Mouse (Mus musculus) common myeloid progenitor, adult 5-6 weeks (primary cell): ENCODE measurements around the gene Gm37240. TPM values are rescaled to one million over a fixed set of nuclear protein-coding genes. Genes with fewer than 3 reads are reported as not detected.
"Not testable (repeated sequence)": the region's sequence is repeated elsewhere in the genome, so short reads cannot be mapped to it uniquely, and the experiment has no call there.

Source experiments
- ATAC-seq: replicated peaks from 2 replicates; pipeline ENCODE4 v1.8.0; 2016; ENCODE audit warnings: low read depth, mild to moderate bottlenecking, moderate TSS enrichment, inconsistent platforms; ENCODE audit not compliant: poor library complexity, severe bottlenecking
- total RNA-seq: library from RNA; stranded (forward); fragments of 200-1000, 187-1606 nt; gene quantifications from 2 replicates; pipeline ENCODE4 v1.2.3, GENCODE M21; 2017

Gm37240 gene
- total RNA-seq, 1 experiment from 2014 or later = not detected

DNA sequence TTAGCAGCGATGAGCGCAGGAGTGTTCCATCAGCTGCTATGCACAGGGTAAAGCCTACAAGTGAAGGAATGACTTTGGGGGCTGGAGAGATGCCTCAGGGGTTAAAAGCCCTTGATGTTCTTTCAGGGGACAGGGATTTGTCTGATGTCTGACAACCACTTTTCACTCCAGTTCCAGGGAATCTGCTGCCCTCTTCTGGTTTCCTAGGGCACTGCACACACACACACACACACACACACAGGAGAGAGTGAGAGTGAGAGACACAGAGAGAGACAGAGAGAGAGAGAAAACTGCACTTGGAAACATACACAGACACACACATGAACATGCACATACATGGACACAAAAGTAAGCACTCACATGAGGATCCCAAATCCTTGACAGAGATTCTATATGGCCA is 1228.4 kb downstream of the Gm37240 start:
- ATAC-seq = no peak

DNA sequence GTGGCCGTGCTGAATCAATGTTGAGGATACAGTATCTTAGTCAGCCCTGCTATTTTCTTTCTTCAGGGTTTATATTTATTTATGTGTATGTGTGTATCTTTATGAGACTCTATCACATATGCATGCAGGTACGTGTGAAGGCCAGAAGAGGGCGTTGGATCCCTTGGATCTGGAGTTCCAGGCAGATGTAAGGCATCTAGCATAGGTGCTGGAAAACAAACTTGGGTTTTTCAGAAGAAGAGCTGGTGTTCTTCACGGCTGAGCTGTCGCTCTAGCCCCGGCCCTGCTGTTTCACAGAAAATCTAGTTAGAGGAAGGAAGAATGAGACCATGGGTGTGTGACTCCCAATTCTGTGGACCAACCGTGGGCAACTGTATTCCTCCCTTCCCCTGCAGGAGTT is 1229.3 kb downstream of the Gm37240 start:
- ATAC-seq = no peak

DNA sequence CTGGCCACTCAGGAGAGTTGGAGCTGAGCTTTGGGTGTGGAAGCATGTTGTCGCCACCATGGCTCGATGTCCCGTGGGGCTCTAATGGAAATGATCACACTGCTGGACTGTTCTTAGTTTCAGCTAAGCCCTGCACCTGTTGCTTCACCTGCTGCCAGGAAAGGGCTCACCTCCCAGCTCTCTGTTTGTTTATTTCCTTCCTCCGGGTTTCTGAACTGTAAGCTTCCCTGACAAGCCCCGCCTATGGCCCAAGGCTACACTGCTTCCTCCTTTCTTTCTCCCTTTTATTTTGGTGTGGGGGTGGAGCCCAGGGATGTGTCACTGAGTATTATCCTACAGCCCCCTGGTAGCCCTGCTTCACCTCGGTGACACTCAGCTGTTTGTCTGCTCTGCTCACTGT is 1230.1 kb downstream of the Gm37240 start:
- peak; percentile 54 for ATAC-seq

DNA sequence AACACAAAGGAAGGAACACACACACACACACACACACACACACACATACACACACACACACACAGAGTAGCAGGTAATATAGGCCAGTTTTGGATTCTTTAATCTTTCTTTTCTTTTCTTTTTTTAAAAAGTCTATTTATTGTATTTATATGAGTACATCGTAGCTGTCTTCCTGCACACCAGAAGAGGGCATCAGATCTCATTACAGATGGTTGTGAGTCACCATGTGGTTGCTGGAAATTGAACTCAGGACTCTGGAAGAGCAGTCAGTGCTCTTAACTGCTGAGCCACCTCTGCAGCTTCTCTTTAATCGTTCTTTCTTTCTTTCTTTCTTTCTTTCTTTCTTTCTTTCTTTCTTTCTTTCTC is 1231.5 kb downstream of the Gm37240 start:
- not testable (repeated sequence) for ATAC-seq

DNA sequence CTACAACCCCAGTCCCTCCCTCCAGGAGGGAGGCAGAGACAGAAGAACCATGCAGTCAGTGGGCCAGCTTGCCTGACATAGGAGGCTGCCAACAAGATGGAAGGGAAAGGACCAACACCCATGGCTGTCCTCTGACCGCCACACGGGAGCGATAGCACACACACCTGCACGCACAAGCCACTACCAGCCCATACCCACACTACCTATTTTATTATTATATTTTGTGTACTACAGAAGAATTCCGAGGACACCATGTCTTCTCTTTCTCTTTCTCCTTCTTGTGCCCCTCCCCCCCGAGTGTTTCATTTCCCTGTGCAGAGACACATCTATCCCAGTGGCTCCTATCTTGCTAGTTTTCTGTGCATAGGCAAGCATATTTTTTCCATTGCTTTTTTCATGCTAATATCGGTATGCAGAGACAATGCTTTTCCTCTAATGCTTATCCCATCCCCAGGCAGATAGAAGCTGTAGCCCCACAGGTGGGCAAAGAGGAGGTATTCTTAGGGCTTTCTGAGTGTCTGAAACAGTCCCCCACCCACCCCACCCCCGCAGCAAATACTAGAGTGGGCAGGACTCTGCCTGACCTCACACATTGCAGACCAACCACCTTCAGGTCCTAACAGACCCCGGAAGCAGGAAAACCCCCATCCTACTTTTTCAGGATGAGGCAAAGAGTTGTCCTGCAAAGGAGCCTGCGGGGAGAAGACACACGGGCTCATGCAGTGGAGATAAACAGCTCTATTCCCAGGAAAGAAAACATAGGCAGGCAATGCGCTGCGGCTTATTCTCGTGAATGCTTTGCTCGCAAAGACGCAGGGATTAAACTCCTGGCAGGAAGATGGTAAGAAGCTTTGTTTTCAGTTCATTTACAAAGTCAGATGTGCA is 1232.2 kb downstream of the Gm37240 start:
- ATAC-seq = no peak

DNA sequence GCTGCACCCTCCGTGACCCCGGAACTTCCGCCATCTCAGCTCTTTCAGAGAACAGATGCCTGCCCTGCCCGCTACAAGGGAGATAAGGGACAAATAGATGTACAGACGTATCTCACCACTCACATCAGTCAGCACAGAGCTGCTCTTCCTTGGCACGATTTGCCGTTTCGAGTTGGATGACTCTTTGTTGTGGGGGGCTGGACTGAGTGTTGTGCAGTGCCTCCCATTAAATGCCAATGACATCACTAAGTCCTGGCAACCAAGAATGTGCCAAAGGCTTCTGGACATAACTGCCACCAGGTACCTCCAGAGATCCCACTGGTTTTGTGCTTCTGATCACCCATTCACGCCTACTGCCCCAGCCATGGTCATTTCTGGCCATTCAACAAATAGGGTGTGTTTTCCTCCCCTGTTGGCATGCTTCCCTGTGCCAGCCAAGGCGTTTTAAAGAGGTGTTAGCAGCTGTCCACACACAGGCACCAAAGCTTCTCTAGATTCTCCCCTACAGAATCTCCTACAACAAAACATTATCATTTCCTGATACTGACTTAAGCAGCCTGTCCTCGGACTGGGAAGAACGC is 1233.0 kb downstream of the Gm37240 start:
- ATAC-seq = peak; percentile 71

DNA sequence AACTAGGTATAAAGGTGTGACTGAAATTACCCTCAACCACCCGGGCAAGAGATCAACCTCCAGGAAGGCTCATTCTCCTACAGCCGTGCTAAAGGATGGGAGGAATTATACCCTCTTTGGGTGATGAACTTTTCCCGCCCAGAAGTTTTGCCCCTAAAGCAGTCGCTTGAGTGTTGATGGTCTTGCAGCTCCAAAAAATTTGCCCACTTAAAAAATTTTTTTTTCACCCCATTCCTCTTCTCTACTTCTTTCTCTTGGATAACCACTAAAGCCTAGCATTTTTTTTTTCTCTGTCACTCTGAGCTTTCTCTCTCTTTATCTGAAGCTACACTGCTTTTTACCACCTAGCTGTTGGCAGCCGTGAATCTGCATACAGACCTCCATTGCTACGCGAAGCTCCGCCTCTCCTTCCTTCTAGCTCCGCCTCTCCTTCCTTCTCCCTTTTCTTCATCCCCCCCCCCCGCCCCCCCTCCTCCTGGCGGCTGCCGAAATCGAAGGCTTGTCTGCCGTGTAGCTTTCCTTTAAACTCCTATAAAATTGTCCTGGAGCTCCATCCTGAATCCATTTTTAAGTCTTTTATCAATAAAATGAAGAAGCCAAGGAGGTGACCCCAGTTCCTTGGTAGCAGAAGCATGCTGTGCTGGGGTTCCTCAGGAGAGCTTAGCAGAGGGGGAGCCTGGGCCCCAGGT is 1233.6 kb downstream of the Gm37240 start:
- ATAC-seq = peak; percentile 50

DNA sequence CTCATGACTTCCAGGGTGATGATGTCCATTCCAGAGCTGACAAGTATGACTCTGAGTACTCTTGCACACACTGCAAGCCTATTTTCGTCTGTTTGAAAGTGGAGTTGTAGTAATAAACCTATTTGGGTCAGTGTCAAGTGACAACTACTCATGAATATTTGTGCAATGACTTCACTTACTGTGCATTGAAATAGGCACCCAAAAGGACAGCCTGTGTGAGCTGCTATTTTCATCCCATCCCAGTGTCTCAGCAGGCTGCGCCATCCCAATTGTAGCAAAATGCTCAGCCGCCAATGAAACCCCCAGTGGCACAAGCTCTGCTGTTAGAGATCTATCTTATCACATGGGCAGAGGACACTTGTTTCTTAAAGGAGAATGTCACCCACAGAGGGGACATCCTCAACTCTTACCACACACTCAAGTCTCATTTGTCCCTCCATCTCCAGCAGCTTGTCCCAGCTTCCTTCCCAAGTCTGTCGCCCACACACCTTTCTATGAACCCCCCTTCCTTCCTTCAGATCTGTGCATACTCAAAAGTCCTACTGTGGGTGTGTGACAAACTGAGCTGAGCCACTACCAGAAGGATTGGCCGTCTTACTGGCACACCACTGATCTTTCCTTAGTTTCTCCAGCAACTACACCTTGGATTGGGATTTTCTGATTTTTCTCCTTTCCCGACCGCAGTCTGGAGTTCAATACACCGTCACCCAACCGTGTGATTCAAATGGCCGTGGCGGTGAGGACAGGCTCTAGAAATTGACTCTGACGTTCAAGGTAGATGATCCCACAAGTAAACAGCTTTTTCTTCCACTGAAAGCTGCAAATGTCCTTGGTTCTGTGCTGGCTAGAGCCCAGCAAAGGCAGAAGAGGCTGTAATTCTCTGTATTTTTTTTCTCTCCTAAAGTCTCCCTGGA is 1234.4 kb downstream of the Gm37240 start:
- no peak for ATAC-seq

DNA sequence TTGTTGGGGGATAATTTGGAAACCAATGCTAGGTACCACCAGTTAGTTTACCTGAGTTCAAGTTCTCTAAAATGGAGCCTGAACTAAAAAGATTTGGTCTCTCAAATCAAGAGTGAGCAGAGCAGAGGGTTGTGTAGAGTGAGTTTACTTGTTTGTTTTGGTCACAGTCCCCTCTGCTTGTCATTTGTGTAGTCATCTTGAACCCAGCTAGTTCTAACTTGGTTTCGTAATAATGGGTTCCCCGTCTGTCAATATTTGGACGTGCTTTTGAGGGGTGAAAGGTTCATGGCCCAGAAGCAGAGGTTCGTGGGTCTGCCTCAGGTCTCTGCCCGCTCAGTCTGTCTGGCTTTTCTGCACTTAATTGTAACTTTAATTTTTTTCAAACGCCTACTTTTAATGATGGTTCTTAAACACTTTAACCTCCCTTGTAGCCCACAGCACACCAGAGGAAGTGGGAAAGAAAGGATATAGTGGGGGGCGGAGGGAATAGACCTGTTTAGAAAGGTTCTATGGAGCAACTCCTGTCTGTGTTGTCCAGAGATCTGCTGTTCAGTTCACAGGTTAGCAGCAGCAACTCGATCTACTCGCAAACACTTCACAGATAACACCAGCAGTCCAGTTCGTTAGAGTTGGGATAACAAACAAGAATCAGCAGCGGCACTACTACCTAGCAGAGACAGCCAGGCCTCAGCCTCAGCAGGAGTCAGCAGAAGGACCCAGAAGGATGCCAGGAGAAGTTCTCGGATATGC is 1237.6 kb downstream of the Gm37240 start:
- ATAC-seq = no peak

DNA sequence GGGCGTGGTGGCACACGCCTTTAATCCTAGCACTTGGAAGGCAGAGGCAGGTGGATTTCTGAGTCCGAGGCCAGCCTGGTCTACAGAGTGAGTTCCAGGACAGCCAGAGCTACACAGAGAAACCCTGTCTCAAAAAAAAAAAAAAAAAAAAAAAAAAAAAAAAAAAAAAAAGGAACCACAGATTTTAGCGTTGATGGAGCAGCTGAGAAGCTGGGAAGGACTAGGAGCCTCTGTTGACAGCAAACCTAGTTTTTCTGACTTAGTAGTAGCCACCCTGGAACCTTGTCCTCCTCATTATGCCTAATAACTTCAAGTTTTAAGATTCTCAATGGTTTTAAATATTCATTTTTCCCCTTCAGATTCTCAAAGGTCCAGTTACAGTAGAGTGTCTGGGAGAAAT is 1239.2 kb downstream of the Gm37240 start:
- not testable (repeated sequence) for ATAC-seq

DNA sequence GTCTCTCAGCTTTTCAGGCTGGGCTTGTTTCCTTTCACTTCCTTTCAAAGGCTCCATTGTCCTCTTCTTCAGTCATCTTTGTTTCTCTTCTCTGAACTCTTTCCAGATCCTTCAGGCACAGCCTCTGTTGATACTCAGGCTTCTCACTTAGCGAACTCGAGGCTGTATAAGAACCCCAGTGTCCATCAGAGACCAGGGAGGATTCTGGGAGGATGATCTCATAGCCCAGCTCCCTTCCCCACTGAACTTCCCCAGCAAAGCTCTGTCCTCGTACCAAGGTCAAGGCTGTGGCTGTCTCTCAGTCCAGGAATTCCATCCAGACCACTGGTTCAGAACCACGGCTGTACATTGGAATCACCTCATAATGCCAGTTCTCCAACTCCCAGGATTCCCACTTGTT is 1239.7 kb downstream of the Gm37240 start:
- no peak for ATAC-seq

DNA sequence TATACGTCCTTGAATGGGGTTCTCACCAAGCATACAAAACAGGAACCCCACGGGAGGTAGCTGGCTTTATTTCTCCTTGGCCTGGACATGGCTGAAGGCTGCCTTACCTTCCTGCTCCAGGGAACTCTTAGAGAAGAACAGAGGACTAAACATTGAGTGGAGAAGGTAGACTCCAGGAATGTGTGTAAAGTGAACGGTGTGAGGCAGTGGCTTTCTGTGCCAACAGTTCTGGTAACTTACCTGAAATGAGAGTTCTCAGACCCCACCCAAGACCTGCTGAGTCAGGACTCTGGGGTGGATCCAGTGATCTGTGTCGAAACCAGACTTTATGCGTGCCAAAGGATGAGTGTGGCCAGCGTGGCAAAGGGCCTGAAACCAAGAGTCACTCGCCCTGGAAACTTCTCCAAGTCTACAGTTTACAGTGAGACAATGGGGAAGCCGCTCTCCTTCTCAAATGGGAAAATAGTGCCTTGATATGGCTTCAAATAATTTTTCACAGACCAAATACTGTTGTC is 1240.9 kb downstream of the Gm37240 start:
- no peak for ATAC-seq

DNA sequence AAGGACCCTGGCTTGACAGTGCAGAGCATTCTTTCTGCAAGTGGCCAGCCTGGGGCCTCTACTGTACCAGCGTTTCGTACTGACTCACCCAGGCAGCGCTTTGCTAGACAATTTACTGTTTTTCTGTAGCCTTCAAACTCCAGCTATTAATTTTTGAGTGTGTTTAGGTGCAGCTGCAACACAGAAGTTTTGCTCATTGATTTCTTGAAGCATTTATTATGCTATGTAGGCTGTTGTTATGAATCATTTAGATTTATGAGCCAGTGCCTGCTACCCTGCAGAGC is 1241.4 kb downstream of the Gm37240 start:
- ATAC-seq = no peak

DNA sequence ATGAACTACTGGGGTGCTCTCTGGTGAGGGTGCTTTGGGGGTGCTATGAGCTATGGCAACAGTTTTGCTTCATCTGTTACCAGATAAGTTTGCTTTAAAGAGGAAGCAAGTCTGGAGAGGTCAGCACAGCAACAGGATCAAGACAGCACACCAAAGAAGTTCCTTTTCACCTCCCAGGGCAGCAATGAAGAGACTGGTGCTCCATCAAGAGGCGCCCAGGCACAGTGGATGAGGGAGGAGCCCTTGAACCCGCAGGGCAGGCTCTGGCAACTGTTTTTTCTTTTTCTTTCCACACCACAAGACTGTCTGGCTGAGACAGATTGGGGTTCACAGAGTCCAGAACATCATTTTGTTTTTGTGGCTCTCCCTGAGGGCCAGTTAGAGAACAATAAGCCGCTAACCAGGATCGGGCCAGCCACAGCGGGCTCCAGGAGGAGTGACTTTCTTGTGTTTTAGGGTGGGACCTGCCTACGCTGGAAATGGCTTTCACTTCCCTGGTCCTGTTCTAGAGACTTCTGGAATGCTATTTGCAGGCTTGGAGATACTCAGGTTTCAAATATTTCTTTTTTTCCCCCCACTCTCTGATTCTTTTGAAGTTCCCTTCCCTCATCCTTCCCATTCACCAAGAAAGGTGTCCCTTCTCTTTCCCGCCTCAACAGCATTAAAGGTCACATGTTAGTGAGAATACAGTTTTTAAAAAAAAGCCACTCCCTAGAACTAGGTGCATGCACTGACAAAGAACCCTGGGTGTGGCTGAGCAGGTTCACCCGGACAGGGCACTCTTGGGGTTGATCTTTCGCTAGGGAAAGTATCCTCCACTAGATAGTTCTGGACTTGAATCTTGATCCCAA is 1241.9 kb downstream of the Gm37240 start:
- peak; percentile 63 for ATAC-seq

DNA sequence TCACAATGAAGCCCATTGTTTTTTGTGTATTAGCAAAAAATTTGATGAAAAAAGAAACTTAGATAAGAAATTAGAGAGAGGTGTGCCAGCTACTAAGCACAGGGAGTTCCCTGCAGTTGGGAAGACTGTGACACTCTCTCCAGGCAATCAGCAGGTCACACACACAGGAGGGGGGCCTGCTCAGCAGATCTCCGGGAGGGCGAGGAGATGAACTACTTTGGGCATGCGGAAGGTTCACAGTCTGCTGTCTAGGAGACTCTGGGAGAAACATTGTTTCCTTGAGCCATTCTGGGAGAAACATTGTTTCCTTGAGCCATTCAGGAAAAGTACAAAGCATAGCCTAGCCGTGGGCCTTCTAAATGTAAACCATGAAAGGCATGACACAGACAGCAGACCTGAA is 1244.4 kb downstream of the Gm37240 start:
- ATAC-seq = no peak

DNA sequence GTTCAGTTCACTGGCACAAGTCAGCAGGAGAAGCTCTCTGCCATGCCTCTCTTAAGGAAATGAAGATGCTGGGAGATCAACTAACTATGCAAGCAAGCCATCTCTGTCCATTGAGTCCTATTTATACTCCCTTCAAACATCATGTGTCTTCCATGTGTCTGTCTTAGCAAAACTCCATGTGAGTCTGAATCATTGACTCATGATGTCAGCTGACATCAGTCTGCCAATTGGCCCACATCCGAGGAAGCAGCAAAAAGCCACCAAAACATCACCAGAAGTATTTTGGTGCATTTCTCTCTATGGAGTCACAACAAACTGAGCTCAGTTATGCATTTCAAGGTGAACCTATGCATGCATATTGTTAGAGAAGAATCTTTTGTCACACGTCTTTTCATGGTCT is 1245.9 kb downstream of the Gm37240 start:
- no peak for ATAC-seq

DNA sequence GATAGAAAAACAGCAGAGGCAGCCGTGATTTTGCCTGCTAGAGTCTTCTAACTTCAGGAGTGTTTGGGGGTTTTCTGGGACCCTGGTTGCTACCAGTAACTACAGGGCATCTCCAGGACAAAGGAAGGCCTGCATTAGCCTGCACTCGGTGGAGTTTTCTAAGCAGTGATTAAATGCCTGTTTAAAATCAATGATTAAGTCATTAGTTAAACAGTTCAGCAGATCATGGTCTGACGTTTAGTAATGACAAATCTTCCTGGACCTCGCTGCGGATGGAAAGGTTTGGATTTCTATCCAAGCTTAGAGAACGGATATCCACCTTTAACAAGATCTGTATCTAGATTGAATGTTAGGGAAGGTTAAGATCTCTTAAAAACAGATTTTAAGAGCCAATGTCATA is 1246.8 kb downstream of the Gm37240 start:
- no peak for ATAC-seq

DNA sequence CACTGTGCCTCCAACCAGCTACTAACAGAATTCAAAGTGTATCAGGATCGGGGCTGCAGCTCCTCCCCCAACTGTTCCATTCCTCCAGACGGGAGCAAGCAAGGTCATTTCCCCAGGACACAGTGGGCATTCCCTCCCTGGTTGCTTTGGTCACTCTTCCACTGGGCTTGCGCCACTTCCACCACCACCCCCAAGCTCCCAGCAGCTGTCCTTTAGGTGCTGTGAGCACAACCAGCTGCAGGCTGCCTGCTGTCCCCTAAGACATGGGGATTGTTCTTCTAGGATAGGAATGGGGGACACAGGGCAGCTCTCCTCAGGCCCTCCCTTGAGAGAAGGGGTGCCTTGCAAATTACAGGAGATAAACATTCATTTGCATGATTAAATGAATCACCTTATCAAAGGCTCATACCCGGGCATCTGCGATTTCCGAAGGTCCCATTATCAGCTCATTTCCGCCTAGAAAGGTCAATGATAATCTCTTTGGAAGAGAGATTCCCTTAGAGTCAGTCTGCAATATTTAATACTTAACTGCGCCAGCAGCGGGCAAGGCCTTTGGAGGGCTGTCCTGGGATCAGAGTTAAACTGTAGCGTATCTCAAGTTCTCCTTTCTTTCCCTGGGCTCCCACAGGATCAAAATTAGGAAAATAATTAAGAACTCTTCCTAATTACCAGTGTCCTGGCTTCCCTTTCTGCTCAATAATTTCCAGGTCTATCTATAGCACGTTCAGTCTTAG is 1247.4 kb downstream of the Gm37240 start:
- ATAC-seq = no peak
